Mouse (Mus musculus): ENCODE data around the gene Morc2a. TPM values are rescaled to one million over a fixed set of nuclear protein-coding genes. Genes with fewer than 3 reads are reported as not detected.

The Morc2a gene
- polyA plus RNA-seq, 1 experiment from 2014 or later, result 27.1 TPM

GRCm38 (mm10) chr11:3716662-3717061 is 67.7 kb downstream of the Morc2a start:
- Histone ChIP-seq H3K36me3 (ENCODE audit: insufficient read depth) (no peaks in the 10 kb centered on the region), H3K4me1 (ENCODE audit: insufficient read depth) (no peaks in the 10 kb centered on the region), H3K4me2 (no peak overlapping the region), H3K27me3 (ENCODE audit: insufficient read depth, low read length) (no peaks in the 10 kb centered on the region), H3K4me3 (ENCODE audit: low read depth, low read length) (no peak overlapping the region), H3K27ac (ENCODE audit: low read depth) (no peak overlapping the region), H3K9ac (no peak overlapping the region), H3K9me3 (ENCODE audit: low read depth, low read length) (no peaks in the 10 kb centered on the region)
- WGBS, result 58% methylated on average over 6 of the region's 6 CpGs
- TF ChIP-seq CTCF (IDR thresholded peaks at IDR 0.05; ENCODE audit: low read depth), result no peak
- ATAC-seq (ENCODE audit: insufficient read depth) (no peak), DNase-seq (peak; percentile 80)

- no peaks in the 10 kb centered on the region for H3K27me3 ChIP-seq (ENCODE audit: insufficient read depth, low read length)
- no peaks in the 10 kb centered on the region for H3K9me3 ChIP-seq (ENCODE audit: low read depth, low read length)
- DNase-seq (no peak), ATAC-seq (ENCODE audit: insufficient read depth) (no peak)
- 24% methylated on average over 3 of the region's 3 CpGs for WGBS
- TF ChIP-seq CTCF (IDR thresholded peaks at IDR 0.05; ENCODE audit: low read depth), result no peak
- no peak overlapping the region for H3K9ac ChIP-seq
- H3K4me1 ChIP-seq (ENCODE audit: insufficient read depth), result no peaks in the 10 kb centered on the region
- H3K4me2 ChIP-seq, result no peak overlapping the region
- H3K36me3 ChIP-seq (ENCODE audit: insufficient read depth), result no peaks in the 10 kb centered on the region
- no peak overlapping the region for H3K27ac ChIP-seq (ENCODE audit: low read depth)
- H3K4me3 ChIP-seq (ENCODE audit: low read depth, low read length), result no peak overlapping the region
These were observed 73.0 kb downstream of the Morc2a start for GRCm38 (mm10) chr11:3722036-3722435.

- no peak overlapping the region for H3K4me3 ChIP-seq (ENCODE audit: low read depth, low read length)
- no peak for TF ChIP-seq CTCF (IDR thresholded peaks at IDR 0.05; ENCODE audit: low read depth)
- H3K27me3 ChIP-seq (ENCODE audit: insufficient read depth, low read length), result no peaks in the 10 kb centered on the region
- DNase-seq (no peak), ATAC-seq (ENCODE audit: insufficient read depth) (no peak)
- no peaks in the 10 kb centered on the region for H3K4me1 ChIP-seq (ENCODE audit: insufficient read depth)
- no peaks in the 10 kb centered on the region for H3K9me3 ChIP-seq (ENCODE audit: low read depth, low read length)
- no peak overlapping the region for H3K27ac ChIP-seq (ENCODE audit: low read depth)
- no peak overlapping the region for H3K9ac ChIP-seq
- H3K36me3 ChIP-seq (ENCODE audit: insufficient read depth), result no peaks in the 10 kb centered on the region
- 53% methylated on average over 3 of the region's 3 CpGs for WGBS
- H3K4me2 ChIP-seq, result no peak overlapping the region
These were observed 73.9 kb downstream of the Morc2a start for GRCm38 (mm10) chr11:3722861-3723260.

- no peaks in the 10 kb centered on the region for H3K9me3 ChIP-seq (ENCODE audit: low read depth, low read length)
- no peak overlapping the region for H3K4me2 ChIP-seq
- ATAC-seq (ENCODE audit: insufficient read depth) (no peak), DNase-seq (no peak)
- H3K4me1 ChIP-seq (ENCODE audit: insufficient read depth), result no peaks in the 10 kb centered on the region
- H3K27ac ChIP-seq (ENCODE audit: low read depth), result no peak overlapping the region
- no peak for TF ChIP-seq CTCF (IDR thresholded peaks at IDR 0.05; ENCODE audit: low read depth)
- no peak overlapping the region for H3K4me3 ChIP-seq (ENCODE audit: low read depth, low read length)
- H3K36me3 ChIP-seq (ENCODE audit: insufficient read depth), result no peaks in the 10 kb centered on the region
- 68% methylated on average over 4 of the region's 4 CpGs for WGBS
- no peak overlapping the region for H3K9ac ChIP-seq
- no peaks in the 10 kb centered on the region for H3K27me3 ChIP-seq (ENCODE audit: insufficient read depth, low read length)
These were observed 74.9 kb downstream of the Morc2a start for GRCm38 (mm10) chr11:3723910-3724309.

GRCm38 (mm10) chr11:3724726-3725125 is 75.7 kb downstream of the Morc2a start:
- DNase-seq (no peak), ATAC-seq (ENCODE audit: insufficient read depth) (no peak)
- no peaks in the 10 kb centered on the region for H3K9me3 ChIP-seq (ENCODE audit: low read depth, low read length)
- no peaks in the 10 kb centered on the region for H3K4me1 ChIP-seq (ENCODE audit: insufficient read depth)
- H3K36me3 ChIP-seq (ENCODE audit: insufficient read depth), result no peaks in the 10 kb centered on the region
- H3K9ac ChIP-seq, result no peak overlapping the region
- H3K4me2 ChIP-seq, result no peak overlapping the region
- TF ChIP-seq CTCF (IDR thresholded peaks at IDR 0.05; ENCODE audit: low read depth), result no peak
- WGBS, result 50% methylated on average over 5 of the region's 5 CpGs
- H3K4me3 ChIP-seq (ENCODE audit: low read depth, low read length), result no peak overlapping the region
- no peaks in the 10 kb centered on the region for H3K27me3 ChIP-seq (ENCODE audit: insufficient read depth, low read length)
- H3K27ac ChIP-seq (ENCODE audit: low read depth), result no peak overlapping the region

- WGBS, result 41% methylated on average over 10 of the region's 10 CpGs
- Histone ChIP-seq H3K4me1 (ENCODE audit: insufficient read depth) (no peaks in the 10 kb centered on the region), H3K9ac (no peak overlapping the region), H3K36me3 (ENCODE audit: insufficient read depth) (no peaks in the 10 kb centered on the region), H3K4me3 (ENCODE audit: low read depth, low read length) (no peak overlapping the region), H3K27me3 (ENCODE audit: insufficient read depth, low read length) (no peaks in the 10 kb centered on the region), H3K27ac (ENCODE audit: low read depth) (no peak overlapping the region), H3K9me3 (ENCODE audit: low read depth, low read length) (no peaks in the 10 kb centered on the region), H3K4me2 (no peak overlapping the region)
- ATAC-seq (ENCODE audit: insufficient read depth) (no peak), DNase-seq (peak; percentile 25)
- TF ChIP-seq CTCF (IDR thresholded peaks at IDR 0.05; ENCODE audit: low read depth), result no peak
These were observed 76.5 kb downstream of the Morc2a start for GRCm38 (mm10) chr11:3725331-3726054.

- no peak for TF ChIP-seq CTCF (IDR thresholded peaks at IDR 0.05; ENCODE audit: low read depth)
- Histone ChIP-seq H3K36me3 (ENCODE audit: insufficient read depth) (no peaks in the 10 kb centered on the region), H3K9me3 (ENCODE audit: low read depth, low read length) (no peaks in the 10 kb centered on the region), H3K4me3 (ENCODE audit: low read depth, low read length) (no peak overlapping the region), H3K9ac (no peak overlapping the region), H3K27ac (ENCODE audit: low read depth) (no peak overlapping the region), H3K27me3 (ENCODE audit: insufficient read depth, low read length) (no peaks in the 10 kb centered on the region), H3K4me1 (ENCODE audit: insufficient read depth) (no peaks in the 10 kb centered on the region), H3K4me2 (no peak overlapping the region)
- no peak for ATAC-seq (ENCODE audit: insufficient read depth)
- 61% methylated on average over 9 of the region's 9 CpGs for WGBS
- no peak for DNase-seq
These were observed 78.6 kb downstream of the Morc2a start for GRCm38 (mm10) chr11:3727438-3728105.

All from lung, embryonic 14.5 days (tissue).